Mouse (Mus musculus) cortical plate, adult 2 months (tissue): Measurements from ENCODE around the gene Rnf223. TPM values are rescaled to one million over a fixed set of nuclear protein-coding genes. Genes with fewer than 3 reads are reported as not detected.

Experiments used
- H3K27ac ChIP-seq: fragments of 200-500 bp; 2 replicates; pipeline ENCODE4 v1.5.1; 2012; ENCODE audit warnings: low read length, control low read depth, inconsistent platforms; ENCODE audit not compliant: insufficient read depth
- H3K4me1 ChIP-seq: fragments of 200-500 bp; 2 replicates; pipeline ENCODE4 v1.6.1; 2011; ENCODE audit warnings: low read length; ENCODE audit not compliant: control insufficient read depth, insufficient read depth
- H3K4me3 ChIP-seq: fragments of 200-500 bp; 2 replicates; pipeline ENCODE4 v1.5.1; 2011; ENCODE audit warnings: mild to moderate bottlenecking, low read length, control low read depth; ENCODE audit not compliant: insufficient read depth
- CTCF ChIP-seq: fragments of 200-500 bp; IDR thresholded peaks from 2 replicates; pipeline ENCODE4 v1.5.1; 2011; ENCODE audit warnings: mild to moderate bottlenecking, control low read depth, low read length; ENCODE audit not compliant: insufficient read depth; ENCODE audit errors: extremely low read depth
- POLR2A ChIP-seq: fragments of 200-500 bp; IDR thresholded peaks from 2 replicates; pipeline ENCODE4 v1.6.1; 2011; ENCODE audit warnings: mild to moderate bottlenecking, low read length, control low read depth; ENCODE audit not compliant: insufficient read depth; ENCODE audit errors: extremely low read depth
- polyA plus RNA-seq: library from polyadenylated mRNA; depleted of rRNA; stranded (reverse); fragments of >200 nt; gene quantifications from 2 replicates; pipeline ENCODE4 v1.2.3, GENCODE M21; 2012; rRNA removed

The Rnf223 gene
- 2.0 and 2.1 TPM in 2 replicates for polyA plus RNA-seq

DNA sequence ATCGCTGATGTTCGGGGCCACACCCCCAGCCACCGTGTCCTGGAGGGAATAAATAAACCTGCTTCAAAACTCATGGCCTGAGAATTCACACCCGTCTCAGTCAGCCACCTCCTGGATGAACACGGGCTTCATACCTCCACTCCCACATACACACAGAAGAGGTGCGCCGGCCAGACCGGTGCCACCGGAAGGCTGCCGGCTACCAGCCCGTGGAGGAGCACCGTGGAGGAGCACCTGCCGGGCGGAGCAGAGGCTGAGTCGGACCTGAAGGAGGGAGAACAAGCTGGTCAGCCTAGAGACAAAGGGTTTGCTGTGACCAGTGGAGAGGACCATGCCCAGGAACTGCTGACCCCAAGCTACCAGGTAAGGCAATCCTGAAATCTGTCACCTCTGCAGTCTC lies at the start of gene Rnf223:
Gene Rnf223, plus strand, starts transcription at position 78 of the 400 bp plus-strand sequence.
- no peak within 1 kb of the TSS for H3K4me3 ChIP-seq
- no peaks in the 10 kb centered on the region for H3K4me1 ChIP-seq
- TF ChIP-seq CTCF = no peak
- no peak for TF ChIP-seq POLR2A
- H3K27ac ChIP-seq = no peak within 1 kb of the TSS

- TF ChIP-seq CTCF (no peak), POLR2A (no peak)
- Histone ChIP-seq H3K4me1 (no peaks in the 10 kb centered on the region), H3K27ac (no peak overlapping the region), H3K4me3 (no peak overlapping the region)
Observed at GRCm38 (mm10) chr4:156082621-156083234, 47.6 kb upstream of the Rnf223 start.

- TF ChIP-seq CTCF = no peak
- no peak for TF ChIP-seq POLR2A
- Histone ChIP-seq H3K27ac (no peak overlapping the region), H3K4me3 (no peak overlapping the region), H3K4me1 (no peaks in the 10 kb centered on the region)
Observed at GRCm38 (mm10) chr4:156083348-156083747, 47.0 kb upstream of the Rnf223 start.

GRCm38 (mm10) chr4:156084096-156084879 lies 46.0 kb upstream of the Rnf223 start:
- no peak overlapping the region for H3K27ac ChIP-seq
- H3K4me3 ChIP-seq = no peak overlapping the region
- TF ChIP-seq CTCF = no peak
- no peak for TF ChIP-seq POLR2A
- H3K4me1 ChIP-seq = no peaks in the 10 kb centered on the region

DNA sequence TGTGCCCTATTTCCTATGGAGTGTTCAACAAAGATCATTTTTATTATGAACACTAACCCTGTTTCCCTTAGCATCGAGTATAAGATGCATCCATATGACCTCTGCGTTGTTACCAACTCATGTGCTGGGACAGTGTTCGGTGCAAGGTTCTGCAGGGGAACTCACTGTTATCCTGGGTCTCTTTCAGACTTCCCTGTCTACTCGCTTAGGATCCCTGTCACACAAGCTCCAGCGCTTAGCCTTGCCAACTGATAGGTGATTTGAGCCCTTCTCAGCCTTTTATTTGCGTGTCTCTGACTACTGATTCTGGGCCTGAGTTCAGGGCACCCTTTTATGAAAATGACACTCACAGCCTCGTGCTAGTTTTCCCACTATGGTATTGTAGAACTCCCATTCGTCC lies 45.1 kb upstream of the Rnf223 start:
- H3K27ac ChIP-seq = no peak overlapping the region
- H3K4me3 ChIP-seq = no peak overlapping the region
- H3K4me1 ChIP-seq = no peaks in the 10 kb centered on the region
- TF ChIP-seq CTCF = no peak
- TF ChIP-seq POLR2A = no peak

DNA sequence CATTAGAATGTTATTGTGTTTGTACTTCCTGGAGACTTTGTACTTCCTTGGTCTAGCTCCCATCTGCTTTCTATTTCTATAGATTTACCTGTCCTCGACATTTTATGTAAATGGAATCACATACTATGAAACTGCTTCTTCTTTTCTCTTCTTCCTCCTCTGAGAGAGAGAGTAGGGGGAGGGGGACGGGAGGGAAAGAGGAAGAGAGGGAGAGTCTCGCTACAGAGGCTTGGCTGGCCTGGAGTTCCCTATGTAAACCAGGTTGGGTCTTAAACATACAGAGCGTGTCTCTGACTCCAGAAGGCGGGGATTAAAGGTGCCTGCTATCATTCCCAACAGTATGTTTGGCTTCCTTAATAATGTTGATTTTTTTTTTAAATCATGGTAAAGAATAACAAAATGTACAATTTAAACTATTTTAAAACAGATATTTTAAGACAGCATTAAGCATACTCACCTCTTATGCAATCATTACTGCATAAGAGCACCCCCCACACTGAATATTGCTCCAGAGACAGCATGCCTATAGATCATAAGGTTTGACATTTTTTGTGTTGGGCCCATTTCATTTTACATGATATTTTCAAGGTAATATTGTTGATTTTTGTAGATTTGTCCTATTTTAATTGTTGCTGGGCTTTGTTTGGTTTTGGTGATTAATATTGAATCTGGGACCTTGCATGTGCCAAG lies 42.8 kb upstream of the Rnf223 start:
- TF ChIP-seq POLR2A (no peak), CTCF (no peak)
- H3K27ac ChIP-seq = no peak overlapping the region
- H3K4me1 ChIP-seq = no peaks in the 10 kb centered on the region; the same call in 1 of the 2 replicates
- H3K4me3 ChIP-seq = no peak overlapping the region

DNA sequence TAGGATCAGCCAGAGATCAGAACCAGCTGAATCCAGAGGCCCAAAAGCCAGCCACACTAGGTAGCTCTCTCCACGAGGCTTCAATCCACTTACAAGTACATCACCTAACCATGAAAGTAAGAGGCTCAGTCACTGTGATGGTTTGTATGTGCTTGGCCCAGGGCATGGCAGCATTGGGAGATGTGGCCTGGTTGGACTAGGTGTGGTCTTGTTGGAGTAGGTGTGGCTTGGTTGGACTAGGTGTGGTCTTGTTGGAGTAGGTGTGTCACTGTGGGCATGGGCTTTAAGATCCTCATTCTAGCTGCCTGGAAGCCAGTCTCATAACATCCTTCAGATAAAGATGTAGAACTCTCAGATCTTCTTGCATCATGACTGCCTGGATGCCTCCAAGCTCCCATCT lies 39.1 kb upstream of the Rnf223 start:
- Histone ChIP-seq H3K4me3 (no peak overlapping the region), H3K27ac (no peak overlapping the region), H3K4me1 (no peaks in the 10 kb centered on the region; the same call in 1 of the 2 replicates)
- TF ChIP-seq POLR2A (no peak), CTCF (no peak)

DNA sequence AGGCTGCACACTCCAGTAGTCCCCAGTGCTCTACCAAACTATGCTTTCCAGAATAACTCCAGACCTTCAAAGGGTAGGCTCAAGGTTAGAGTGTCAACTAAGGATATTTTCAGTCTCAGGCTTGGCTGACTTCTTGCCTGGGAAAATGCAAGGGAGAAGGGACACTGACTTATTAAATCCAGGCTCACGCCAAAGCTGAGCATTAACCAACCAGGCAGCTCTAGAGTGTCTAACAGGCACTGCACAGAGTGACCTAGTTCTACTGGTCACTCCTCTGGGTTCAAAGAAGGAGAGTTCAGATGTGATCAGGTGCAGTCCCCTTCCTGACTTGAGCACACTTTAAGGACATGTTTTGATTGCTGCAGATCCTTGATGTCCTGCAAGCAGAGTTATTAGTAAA lies 37.5 kb upstream of the Rnf223 start:
- Histone ChIP-seq H3K4me3 (no peak overlapping the region), H3K4me1 (no peaks in the 10 kb centered on the region; the same call in 1 of the 2 replicates), H3K27ac (no peak overlapping the region)
- TF ChIP-seq POLR2A = no peak
- no peak for TF ChIP-seq CTCF

DNA sequence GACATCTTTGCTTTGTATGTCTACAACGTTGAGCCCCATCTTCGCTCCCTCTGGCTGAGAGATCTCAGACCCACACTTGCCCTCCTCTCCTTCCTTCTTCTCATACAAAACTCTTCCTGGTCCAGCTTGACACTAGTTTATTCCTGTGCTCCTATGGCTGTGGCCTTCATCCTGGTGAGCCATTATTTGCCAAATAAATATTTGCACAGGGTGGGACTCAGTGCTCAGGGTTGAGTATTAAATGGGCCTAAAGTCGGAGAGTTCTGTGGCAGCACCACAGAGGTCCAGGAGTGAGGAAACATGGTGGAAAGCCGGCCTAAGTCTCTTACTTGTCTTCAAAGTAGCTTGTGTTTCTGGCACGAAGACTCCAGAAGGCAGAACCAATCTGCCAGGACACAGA lies 36.6 kb upstream of the Rnf223 start:
- TF ChIP-seq POLR2A (no peak), CTCF (no peak)
- H3K4me1 ChIP-seq = no peaks in the 10 kb centered on the region; the same call in 1 of the 2 replicates
- H3K4me3 ChIP-seq = no peak overlapping the region
- H3K27ac ChIP-seq = no peak overlapping the region

DNA sequence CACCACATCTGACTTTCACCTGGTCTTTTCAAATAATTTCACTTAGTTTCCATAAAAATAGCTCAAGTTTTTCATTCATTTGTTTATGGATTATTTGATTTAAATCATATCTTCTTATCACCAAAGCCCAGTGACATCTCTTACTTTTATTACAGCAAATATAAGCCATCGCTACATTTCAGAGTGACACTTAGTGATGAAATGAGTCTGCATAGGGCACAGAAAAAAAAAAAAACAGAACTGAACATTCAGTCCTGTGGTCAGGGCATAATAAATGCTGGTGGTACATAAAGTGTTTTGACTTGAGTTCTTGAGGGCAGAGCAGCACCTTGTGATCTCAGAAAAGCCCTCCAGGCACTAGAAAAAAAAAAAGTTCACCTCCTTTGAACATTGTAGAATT lies 34.1 kb upstream of the Rnf223 start:
- TF ChIP-seq CTCF = no peak
- TF ChIP-seq POLR2A = no peak
- no peak overlapping the region for H3K27ac ChIP-seq
- H3K4me1 ChIP-seq = no peaks in the 10 kb centered on the region; the same call in 1 of the 2 replicates
- H3K4me3 ChIP-seq = no peak overlapping the region
